Mouse (Mus musculus) stomach, embryonic 16.5 days (tissue): Measurements from ENCODE around the gene Robo1. TPM values are rescaled to one million over a fixed set of nuclear protein-coding genes. Genes with fewer than 3 reads are reported as not detected.

Experiments used
- ATAC-seq: fragments of 200-750 bp; cut with Nextera tagmentation; 2 replicates; pipeline ENCODE4 v1.8.0; 2017; ENCODE audit warnings: moderate number of reproducible peaks, moderate TSS enrichment; ENCODE audit not compliant: insufficient read depth, low FRiP score
- H3K27ac ChIP-seq: fragments of 300-500 bp; sonication (generic); 2 replicates; pipeline ENCODE4 v1.5.1; 2014; ENCODE audit warnings: low read length
- H3K27me3 ChIP-seq: fragments of 300-500 bp; sonication (generic); 2 replicates; pipeline ENCODE4 v1.6.1; 2014; ENCODE audit warnings: low read length, control low read depth, mixed read lengths; ENCODE audit not compliant: control insufficient read depth, insufficient read depth
- H3K36me3 ChIP-seq: fragments of 300-500 bp; sonication (generic); 2 replicates; pipeline ENCODE4 v1.6.1; 2014; ENCODE audit warnings: low read length; ENCODE audit not compliant: control insufficient read depth, insufficient read depth
- H3K4me1 ChIP-seq: fragments of 300-500 bp; sonication (generic); 2 replicates; pipeline ENCODE4 v1.6.1; 2014; ENCODE audit warnings: low read length, control low read depth, mixed read lengths; ENCODE audit not compliant: control insufficient read depth, insufficient read depth
- H3K4me2 ChIP-seq: fragments of 300-500 bp; sonication (generic); 2 replicates; pipeline ENCODE4 v1.6.1; 2014; ENCODE audit warnings: low read depth, low read length, mixed read lengths
- H3K4me3 ChIP-seq: fragments of 300-500 bp; sonication (generic); replicated peaks from 2 replicates; pipeline ENCODE4 v1.5.1; 2014; ENCODE audit warnings: mild to moderate bottlenecking, low read length
- H3K9ac ChIP-seq: fragments of 300-500 bp; sonication (generic); 2 replicates; pipeline ENCODE4 v1.6.1; 2014; ENCODE audit warnings: low read length
- H3K9me3 ChIP-seq: fragments of 300-500 bp; sonication (generic); replicated peaks from 2 replicates; pipeline ENCODE4 v1.6.1; 2016; ENCODE audit warnings: low read length, control low read depth; ENCODE audit not compliant: control insufficient read depth
- WGBS: fragments of 180-500 bp; shearing (Covaris S2); extraction: QIAGEN DNeasy Blood & Tissue Kit; methylation state at CpG from one replicate; pipeline ENCODE4 v1.1.7; 2014; 5-methylcytosine and 5-hydroxymethylcytosine counted together
- polyA plus RNA-seq: library from polyadenylated mRNA; unstranded; fragments of >200 nt; fragmentation: Nextera tagmentation; extraction: Ambion mirVana; gene quantifications from 2 replicates; pipeline ENCODE4 v1.2.1, GENCODE M21; 2015

The Robo1 gene
- polyA plus RNA-seq, 1 experiment from 2014 or later = 23.4 TPM

DNA sequence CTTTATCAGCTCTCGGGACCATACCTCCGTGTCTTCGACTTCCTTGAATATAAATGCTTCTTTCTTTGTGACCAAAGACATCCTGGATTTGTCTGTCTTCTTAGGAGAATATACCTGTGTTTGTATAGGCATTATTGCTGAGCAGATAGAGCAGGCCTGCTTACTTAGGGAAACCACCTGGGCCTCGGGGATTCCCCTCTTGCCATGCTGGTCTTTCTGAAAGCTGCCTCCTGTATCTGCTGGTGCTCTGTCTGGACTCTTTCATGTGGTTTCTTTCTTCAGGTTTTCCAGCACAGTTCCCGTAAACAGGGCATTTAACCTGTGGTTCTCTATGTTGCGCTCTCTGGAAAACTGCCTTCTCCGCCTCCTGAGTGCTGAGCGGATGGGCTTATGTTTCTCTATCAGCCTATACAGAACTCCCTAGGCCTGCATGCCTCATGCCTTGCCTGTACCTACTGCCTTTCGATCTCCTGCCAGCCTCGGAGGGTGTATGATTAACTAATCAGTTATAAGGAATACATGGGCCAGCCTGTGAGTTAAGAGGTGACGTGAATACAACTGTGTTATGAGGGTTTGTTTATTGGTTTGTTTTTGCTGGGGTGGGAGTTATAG lies 370.9 kb downstream of the Robo1 start:
- H3K4me3 ChIP-seq = no peak overlapping the region
- no peaks in the 10 kb centered on the region for H3K27me3 ChIP-seq
- ATAC-seq = no peak
- H3K4me2 ChIP-seq = no peak overlapping the region
- WGBS = 64% methylated on average over 11 of the region's 11 CpGs
- H3K9me3 ChIP-seq = no peaks in the 10 kb centered on the region
- no peaks in the 10 kb centered on the region for H3K36me3 ChIP-seq
- no peak overlapping the region for H3K27ac ChIP-seq
- H3K9ac ChIP-seq = no peak overlapping the region
- no peaks in the 10 kb centered on the region for H3K4me1 ChIP-seq

DNA sequence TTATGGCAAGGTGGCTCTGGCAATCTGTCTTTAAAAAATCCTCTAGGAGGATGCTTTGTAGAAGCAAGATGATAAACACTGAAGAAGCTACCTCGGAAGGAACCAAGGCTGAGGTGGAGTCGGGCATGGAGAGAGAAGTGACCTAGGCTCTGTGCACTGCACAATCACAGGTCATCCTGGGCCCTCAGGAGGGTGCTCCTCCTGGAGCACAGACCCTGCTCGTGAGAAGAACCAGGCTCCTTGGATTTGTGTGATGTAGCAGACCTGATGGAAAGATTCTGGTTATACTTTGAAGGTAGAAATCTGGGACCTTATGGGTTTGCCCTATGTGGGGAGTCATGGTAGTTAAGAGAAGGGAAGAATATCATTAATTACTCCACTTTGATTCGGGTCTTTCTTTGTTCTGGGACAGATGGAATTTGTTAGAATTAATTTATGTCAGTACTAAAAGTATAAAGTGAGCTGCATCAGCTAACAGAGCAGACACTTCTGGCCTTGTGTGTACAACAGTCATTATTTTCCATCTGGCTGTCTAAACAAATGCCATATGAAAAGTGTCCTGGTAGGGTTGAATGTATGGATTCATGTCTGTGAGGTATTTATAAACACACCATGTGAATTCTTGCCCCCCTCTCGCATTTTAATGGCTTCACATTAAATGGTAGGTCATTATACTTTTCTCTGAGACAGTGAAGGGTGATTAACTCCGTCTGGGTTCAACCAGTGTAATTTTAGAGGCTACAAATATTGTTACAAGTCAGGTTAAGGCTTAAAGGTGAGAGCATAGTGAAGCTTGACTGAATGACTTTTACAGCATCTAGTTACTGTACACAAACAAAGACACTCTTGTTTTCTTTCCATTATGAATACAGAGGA lies 377.7 kb downstream of the Robo1 start:
- Histone ChIP-seq H3K4me1 (peaks cover 10% of the 10 kb centered on the region), H3K4me3 (no peak overlapping the region), H3K27ac (no peak overlapping the region), H3K4me2 (peak overlapping the region; percentile 30; the same call in 1 of the 2 replicates), H3K9ac (no peak overlapping the region), H3K9me3 (no peaks in the 10 kb centered on the region), H3K36me3 (no peaks in the 10 kb centered on the region), H3K27me3 (no peaks in the 10 kb centered on the region)
- peak; percentile 56; the same call in 1 of the 2 replicates for ATAC-seq
- WGBS = 41% methylated on average over 6 of the region's 6 CpGs

DNA sequence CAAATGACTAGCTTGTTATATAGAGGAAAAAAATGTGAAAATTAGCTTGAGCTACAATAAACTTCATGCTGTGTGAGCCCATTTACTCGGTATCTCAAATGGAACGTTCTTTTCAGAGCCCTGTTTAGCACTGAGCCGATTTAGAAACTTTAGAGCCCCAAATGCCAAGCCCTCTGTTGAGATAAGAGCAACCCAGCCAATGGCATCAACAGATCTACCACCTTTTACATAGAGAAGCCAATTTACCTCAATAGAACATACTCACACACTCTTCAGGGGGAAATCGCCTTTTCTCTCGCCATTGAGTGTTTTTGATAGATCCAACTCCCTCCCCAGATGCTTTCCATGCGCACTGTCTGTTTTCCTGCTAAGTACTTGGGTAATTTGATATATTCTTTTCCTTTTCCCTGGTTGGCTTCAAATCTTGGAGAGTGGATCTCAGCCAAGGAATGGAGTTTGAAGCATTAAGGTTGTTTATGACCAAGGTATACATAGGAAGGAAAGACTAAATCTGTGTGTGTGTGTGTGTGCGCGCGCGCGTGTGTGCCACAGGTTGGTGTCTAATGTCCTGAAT lies 378.5 kb downstream of the Robo1 start:
- Histone ChIP-seq H3K4me1 (peaks cover 10% of the 10 kb centered on the region), H3K4me3 (no peak overlapping the region), H3K36me3 (no peaks in the 10 kb centered on the region), H3K9ac (no peak overlapping the region), H3K27ac (0 out of 2 replicates have a peak overlapping the region, but pooled peaks have one; percentile 6), H3K4me2 (peak overlapping the region; percentile 30), H3K9me3 (no peaks in the 10 kb centered on the region), H3K27me3 (no peaks in the 10 kb centered on the region)
- WGBS = 45% methylated on average over 11 of the region's 11 CpGs
- no peak for ATAC-seq

DNA sequence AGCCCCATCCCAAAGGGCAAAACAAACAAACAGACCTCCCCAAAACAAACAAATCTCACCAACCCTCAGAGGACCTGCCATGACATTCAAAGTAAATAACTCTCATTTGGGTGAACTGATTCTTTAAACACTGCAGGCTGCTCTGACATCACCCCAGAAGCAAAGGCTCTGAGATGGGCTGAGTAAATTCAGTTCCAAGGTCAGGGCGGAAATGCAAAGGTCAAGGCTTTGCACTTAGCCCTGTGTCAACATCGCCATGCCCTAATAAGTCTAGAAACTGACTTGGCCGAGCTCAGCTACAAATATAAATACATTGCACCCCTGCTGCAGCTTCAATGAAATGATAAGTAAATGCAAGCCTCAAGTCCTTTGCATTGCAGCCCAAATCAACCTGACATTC lies 379.5 kb downstream of the Robo1 start:
- H3K27ac ChIP-seq = peak overlapping the region; percentile 14; the same call in 1 of the 2 replicates
- no peak for ATAC-seq

DNA sequence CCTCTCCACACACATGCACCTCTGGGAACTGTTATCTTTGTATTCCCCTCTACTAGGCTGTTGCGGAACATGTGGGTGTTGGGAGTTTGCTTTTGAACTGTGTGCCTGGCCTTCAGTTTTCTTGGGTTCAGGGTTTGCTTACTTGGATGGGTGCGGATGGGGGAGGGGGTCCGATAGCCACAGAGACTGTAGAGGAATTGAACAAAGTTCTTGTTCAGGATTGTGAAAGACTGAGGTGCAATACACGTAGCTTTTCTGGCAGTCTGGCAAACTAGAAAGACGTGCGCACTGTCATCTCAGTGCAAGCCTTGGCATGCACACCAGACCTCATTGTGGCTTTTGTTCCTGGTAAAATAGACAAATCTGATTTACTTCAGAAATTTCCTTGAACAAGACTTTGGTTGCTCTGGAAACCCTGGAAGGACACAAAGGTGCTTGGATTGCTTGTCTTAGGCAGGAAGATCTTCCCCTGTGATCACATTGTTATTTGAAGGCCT lies 380.1 kb downstream of the Robo1 start:
- Histone ChIP-seq H3K36me3 (no peaks in the 10 kb centered on the region), H3K27ac (peak overlapping the region; percentile 24; the same call in 1 of the 2 replicates), H3K27me3 (no peaks in the 10 kb centered on the region), H3K4me3 (no peak overlapping the region), H3K9me3 (no peaks in the 10 kb centered on the region), H3K9ac (no peak overlapping the region), H3K4me1 (peaks cover 10% of the 10 kb centered on the region), H3K4me2 (no peak overlapping the region)
- ATAC-seq = no peak
- WGBS = 61% methylated on average over 6 of the region's 6 CpGs

More for the DNA sequence above, 379.5 kb downstream of the Robo1 start:
- H3K4me3 ChIP-seq = no peak overlapping the region
- no peaks in the 10 kb centered on the region for H3K9me3 ChIP-seq
- H3K9ac ChIP-seq = no peak overlapping the region
- H3K4me2 ChIP-seq = no peak overlapping the region
- H3K27me3 ChIP-seq = no peaks in the 10 kb centered on the region
- 31% methylated on average over 3 of the region's 3 CpGs for WGBS
- peaks cover 10% of the 10 kb centered on the region for H3K4me1 ChIP-seq
- no peaks in the 10 kb centered on the region for H3K36me3 ChIP-seq

DNA sequence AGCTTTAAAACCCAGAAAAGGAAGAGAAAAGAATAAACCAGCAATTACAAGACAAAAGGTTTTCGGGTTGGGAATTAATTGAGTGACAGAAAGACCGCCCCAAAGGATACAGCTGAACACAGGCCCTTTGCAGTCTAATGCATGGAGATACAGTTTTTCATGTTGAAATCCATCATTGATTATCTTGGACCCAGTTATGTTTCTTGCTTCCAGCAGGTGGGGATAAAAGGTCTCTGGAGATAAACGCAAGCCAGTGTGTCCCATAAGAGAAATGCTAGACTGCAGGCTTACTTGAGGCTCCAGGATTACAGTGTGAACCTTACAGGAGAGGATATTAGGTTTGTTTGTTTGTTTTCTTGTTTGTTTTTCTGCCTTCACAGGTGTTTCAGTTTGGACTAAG lies 383.8 kb downstream of the Robo1 start:
- Histone ChIP-seq H3K9me3 (no peaks in the 10 kb centered on the region), H3K4me2 (no peak overlapping the region), H3K9ac (no peak overlapping the region), H3K27me3 (no peaks in the 10 kb centered on the region), H3K4me3 (no peak overlapping the region), H3K27ac (no peak overlapping the region), H3K4me1 (peaks cover 10% of the 10 kb centered on the region; the same call in 1 of the 2 replicates), H3K36me3 (no peaks in the 10 kb centered on the region)
- 48% methylated on average over 3 of the region's 3 CpGs for WGBS
- ATAC-seq = peak; percentile 37; the same call in 1 of the 2 replicates

DNA sequence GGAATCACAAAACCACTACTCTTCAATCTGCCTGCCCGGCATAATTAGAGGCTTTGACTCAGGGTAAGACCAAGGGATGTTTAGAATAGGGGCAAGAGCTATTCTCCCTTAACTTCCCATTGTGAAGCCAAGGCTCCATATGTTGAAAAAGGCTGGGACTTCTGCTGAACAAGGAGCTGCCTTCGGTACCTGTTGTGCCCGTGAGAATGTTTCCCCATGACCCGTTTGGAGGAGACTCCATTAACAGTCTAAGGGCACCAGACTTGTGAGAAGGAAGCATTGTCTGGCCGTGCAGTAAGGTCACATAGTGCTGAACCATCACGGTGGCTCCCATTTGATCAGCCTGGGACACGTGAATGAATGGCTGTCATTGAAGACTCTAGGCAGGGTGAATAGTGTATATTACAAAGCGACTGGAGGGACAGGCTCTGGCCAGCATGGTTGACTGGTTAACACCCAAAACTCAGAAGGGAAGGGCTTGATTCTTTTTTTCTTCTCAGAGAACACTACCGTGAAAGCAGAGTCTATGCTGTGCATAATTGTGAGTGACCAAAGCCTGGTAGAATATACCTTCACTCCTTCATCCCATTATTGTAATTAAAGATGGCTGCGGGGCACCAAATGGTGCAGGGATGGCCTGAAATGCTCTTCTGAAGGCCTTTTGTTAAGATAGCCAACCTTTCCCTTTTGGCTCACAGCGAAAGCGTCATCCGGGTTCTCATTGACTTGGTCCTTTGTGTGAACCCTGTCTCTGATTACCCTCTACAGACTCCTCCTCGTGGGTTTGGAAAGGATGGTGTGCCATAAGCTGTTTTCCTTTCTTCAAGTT lies 385.6 kb downstream of the Robo1 start:
- Histone ChIP-seq H3K36me3 (no peaks in the 10 kb centered on the region), H3K9ac (no peak overlapping the region), H3K9me3 (no peaks in the 10 kb centered on the region), H3K27me3 (no peaks in the 10 kb centered on the region), H3K4me2 (no peak overlapping the region), H3K4me1 (no peaks in the 10 kb centered on the region; the same call in 1 of the 2 replicates), H3K4me3 (no peak overlapping the region), H3K27ac (no peak overlapping the region)
- WGBS = 74% methylated on average over 14 of the region's 14 CpGs
- no peak for ATAC-seq

DNA sequence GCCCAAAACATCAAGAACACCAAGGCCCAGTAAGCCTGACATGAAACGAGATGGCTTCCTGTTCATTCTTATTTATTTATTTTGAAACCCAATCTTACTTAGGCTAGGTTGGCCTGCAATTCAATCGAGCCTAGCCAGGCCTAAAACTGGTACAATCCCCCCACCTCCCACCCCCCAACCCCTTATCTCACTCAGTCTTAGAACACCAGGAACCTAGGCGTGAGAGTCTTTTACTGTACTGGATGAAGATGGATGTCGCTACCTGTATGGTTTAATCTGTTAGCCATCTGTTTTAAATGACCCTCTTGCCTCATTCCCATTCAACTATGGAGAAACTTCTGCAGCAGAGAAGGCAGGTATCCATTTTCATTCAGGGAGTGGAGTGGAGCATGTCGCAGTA lies 386.7 kb downstream of the Robo1 start:
- no peaks in the 10 kb centered on the region for H3K36me3 ChIP-seq
- 71% methylated on average over 5 of the region's 5 CpGs for WGBS
- ATAC-seq = no peak
- H3K27ac ChIP-seq = no peak overlapping the region
- no peak overlapping the region for H3K9ac ChIP-seq
- H3K4me1 ChIP-seq = no peaks in the 10 kb centered on the region
- no peaks in the 10 kb centered on the region for H3K27me3 ChIP-seq
- no peak overlapping the region for H3K4me2 ChIP-seq
- H3K9me3 ChIP-seq = no peaks in the 10 kb centered on the region
- H3K4me3 ChIP-seq = no peak overlapping the region
